Mouse (Mus musculus) frontal cortex, postnatal 36 days (tissue): ENCODE data around the gene Fcamr.

Source experiments
- DNase-seq, 2 experiments: peaks; one replicate each; pipeline ENCODE4 v3.0.0; 2022; ENCODE audit warnings: low spot score in 2 of 2

Fcamr gene

DNA sequence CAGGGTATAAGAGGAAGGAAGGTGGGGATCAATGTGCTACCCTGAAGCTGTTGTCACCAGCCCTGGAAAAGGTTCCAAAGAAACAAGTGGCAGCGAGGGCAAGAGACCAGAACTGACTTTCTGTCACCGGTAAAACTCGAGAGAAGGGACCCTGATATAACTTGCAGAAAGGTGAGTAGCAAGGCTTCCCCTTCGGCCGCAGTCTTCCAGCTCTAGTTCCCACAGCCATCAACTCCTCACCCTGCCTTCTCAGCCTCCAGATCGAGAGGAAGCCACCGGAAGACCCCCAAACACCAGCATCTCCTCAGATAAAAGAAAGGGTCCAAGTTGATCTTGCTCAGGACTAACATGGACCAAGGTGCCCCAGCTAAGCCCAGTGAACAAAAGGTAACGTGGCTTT lies at the start of gene Fcamr:
TSS of gene Fcamr (plus strand) at position 301 of the 400 bp plus-strand sequence.
- no peak for DNase-seq

DNA sequence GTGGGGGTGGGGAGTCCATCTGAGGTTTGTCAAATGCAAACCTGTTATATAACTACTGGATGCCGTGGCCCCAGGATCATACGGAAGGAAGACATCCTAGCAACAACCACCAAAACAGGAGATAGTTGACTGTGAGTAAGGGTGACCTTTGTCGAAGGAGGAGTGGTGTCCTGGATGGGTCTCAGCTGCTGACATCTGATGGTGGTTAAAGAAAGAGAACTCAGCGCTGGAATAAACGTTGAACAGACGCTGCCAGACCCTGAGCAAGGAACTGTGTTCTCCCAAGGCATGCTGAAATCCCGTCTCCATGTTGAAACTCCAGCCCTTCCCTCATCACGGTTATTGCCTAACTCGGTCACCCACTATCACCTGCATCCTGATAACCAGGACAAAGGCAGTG lies 41.0 kb upstream of the Fcamr start:
- DNase-seq = no peak

- DNase-seq = no peak
Observed at GRCm38 (mm10) chr1:130761597-130761996, 39.1 kb upstream of the Fcamr start.

GRCm38 (mm10) chr1:130762045-130762760 lies 38.5 kb upstream of the Fcamr start:
- DNase-seq = no peak

DNA sequence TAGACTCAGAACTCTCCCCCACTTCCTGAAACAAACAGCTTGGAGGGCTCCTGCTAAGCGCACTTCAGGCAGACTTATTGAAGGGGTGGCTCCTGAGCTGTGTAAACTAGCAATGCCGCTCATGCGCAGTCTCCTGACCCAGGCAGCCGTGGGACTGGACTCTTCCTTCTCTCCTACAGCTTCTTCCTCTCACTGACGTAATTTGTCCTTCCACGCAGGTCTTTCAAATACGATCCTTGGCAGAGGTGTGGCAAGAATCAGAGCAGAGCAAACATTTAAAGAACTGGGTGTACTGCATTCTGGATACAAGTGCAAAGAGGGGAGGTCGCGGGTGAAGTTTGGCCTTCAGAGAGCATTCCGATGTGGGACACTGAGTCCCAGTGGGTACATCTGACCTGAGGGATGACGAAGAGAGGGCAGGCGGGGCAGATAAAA lies 36.7 kb upstream of the Fcamr start:
- DNase-seq = no peak

- DNase-seq = no peak
Observed at GRCm38 (mm10) chr1:130767066-130767465, 33.6 kb upstream of the Fcamr start.

- DNase-seq = no peak
Observed at GRCm38 (mm10) chr1:130769925-130770324, 30.8 kb upstream of the Fcamr start.

DNA sequence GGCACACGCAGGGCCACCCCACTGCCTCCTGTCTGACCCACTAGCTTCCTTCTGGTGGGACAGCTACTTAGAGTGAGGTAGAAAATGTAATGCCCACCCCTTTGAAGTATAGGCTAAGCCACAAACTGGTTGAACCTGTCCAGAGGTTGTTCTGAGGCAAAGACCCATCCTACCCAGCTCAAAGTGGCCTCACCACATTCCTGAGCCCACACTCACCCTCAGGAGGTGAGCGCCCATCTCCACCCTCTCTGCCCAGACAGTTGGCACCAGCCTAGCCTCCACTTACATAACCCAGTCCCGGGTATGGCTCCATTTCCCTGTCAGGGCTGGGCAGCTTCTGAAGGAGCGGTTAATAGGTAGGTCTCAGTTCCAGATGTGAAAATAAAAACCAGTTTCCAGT lies 30.2 kb upstream of the Fcamr start:
- DNase-seq = no peak

GRCm38 (mm10) chr1:130770981-130771494 lies 29.7 kb upstream of the Fcamr start:
- no peak for DNase-seq

GRCm38 (mm10) chr1:130775234-130775633 lies 25.5 kb upstream of the Fcamr start:
- no peak for DNase-seq

GRCm38 (mm10) chr1:130775691-130776331 lies 24.9 kb upstream of the Fcamr start:
- DNase-seq = no peak

DNA sequence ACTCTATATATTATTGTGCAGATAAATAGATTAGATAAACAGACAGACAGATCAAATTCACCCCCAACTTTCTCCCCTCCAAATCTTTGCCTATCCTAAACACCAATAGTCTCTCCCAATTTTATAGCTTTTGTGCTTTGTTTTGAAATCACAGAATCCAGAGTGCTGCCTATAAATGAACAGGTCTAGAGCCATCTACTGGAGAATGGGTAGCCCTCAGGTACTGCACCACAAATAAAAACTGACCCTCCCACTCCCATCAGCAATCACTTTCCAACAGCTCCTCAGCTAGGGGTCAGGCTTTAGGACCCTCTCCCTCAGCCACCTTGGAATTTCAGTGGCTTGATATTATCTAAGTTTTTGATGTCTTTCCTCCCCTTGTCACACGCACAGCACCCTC lies 24.1 kb upstream of the Fcamr start:
- no peak for DNase-seq

DNA sequence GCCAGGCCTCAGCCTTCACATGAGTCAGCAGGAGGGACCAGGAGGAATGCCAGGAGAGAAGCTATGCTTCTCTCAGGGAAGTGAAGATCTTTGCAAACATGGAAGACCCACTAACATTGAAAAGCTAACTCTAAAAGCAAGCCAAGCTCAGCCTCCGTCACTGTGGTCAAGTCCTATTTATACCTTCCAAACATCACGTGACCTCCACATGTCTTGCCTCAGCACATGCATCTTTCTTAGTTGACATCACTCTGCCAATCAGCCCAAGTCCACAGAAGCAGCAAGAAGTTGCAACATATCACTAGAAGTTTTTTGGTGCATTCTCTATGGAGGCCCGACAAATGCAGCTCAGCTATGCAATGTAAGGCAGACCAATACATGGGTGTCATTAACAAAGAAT lies 20.8 kb upstream of the Fcamr start:
- DNase-seq = no peak

DNA sequence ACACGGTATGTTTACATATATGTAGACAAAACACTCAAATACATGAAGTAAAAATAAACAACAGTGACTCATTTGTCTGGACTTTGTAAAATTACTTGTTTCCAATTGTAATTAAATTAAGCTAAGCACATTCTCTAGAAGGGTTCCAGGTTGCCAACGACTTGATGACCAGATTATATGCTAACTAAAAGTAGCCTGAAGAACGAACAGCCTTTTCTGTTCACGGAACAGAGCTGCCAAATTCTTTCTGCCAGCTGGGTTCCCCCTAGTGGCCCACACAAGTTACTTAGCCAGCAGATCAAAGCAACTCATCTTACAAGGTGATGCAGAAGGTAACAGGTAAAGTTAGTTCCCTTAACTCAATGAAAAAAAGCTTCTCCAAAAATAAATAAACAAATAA lies 16.6 kb upstream of the Fcamr start:
- peak in 1 of 2 experiments; percentile 20 for DNase-seq

- no peak for DNase-seq
Observed at GRCm38 (mm10) chr1:130787001-130787400, 13.7 kb upstream of the Fcamr start.

DNA sequence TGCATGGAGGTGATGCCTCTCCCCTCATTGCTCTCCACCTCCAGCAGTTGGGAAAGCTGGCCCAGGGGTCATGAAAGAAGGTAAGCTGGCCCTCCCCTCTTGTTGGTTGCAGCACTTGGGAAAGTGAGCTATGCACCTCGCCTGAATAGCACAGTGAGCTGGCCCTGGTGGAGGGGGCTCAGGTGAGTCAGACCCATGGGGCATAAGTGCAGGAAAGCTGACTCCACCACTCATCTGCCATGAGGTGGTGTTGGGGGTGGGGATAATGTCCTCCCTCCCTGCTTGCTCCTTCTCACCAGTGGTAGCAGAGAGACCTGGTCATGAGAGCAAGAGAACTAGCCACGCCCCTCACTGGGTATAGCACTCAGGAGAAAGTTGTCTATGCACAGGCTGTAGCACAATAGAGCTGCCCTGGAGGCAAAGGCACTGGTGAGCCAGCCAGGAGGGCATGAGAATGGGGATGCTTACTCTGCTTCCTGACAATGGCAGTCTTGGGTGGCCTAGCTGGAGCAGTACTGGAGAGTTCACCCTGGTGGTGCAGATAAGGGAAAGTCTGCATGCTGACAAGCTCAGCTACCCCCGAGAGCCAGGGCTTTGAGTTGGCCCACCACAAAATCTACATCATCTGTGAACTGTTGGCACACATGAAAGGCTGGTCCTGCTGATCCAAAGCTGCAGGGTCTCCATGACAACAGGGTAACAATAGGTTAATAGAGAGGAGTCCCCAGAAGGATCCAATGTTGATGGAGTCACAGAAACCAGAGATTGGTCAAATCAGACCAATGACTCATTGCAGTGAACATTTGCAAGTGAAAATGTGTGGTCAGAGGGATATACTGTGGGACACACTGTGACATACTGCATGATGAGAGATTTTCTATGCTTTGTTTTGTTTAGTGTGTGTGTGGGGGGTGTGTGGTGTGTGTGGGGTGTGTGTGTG lies 10.9 kb upstream of the Fcamr start:
- DNase-seq = no peak

GRCm38 (mm10) chr1:130795331-130795730 lies 5.4 kb upstream of the Fcamr start:
- no peak for DNase-seq

- peak; percentile 43 to 52 for DNase-seq
Observed at GRCm38 (mm10) chr1:130796967-130797684, 3.6 kb upstream of the Fcamr start.

- DNase-seq = no peak
Observed at GRCm38 (mm10) chr1:130798037-130798436, 2.7 kb upstream of the Fcamr start.

- DNase-seq = no peak
Observed at GRCm38 (mm10) chr1:130798551-130798950, 2.2 kb upstream of the Fcamr start.

DNA sequence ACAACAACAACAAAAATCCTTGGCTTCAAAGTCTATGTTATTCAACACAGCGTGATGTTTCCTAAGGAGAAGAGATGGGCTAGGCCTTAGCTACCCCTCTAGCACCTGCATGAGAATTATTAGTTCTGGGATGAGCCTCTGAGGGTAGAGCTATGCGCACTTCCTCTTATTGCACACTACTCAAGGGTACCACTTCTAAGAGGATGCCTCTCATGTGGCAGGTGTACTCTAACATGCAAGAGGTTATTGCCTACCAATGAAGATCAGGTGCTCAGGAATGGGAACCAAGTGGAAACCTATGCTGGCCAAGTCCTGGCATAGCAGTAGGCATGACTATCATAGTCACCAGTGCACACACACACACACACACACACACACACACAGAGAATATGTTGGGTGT lies 1.3 kb upstream of the Fcamr start:
- DNase-seq = no peak
